Mouse (Mus musculus) E14TG2a.4 (cell line): ENCODE results near the gene Rasgef1b.

ENCODE experiments used
- H3K27me3 ChIP-seq: 2 replicates; pipeline ENCODE4 v1.6.1; 2014; ENCODE audit warnings: low read length, control low read depth; ENCODE audit not compliant: insufficient read depth
- H3K36me3 ChIP-seq: 2 replicates; pipeline ENCODE4 v1.6.1; 2014; ENCODE audit warnings: low read length, control low read depth; ENCODE audit not compliant: insufficient read depth
- H3K4me1 ChIP-seq: replicated peaks from 2 replicates; pipeline ENCODE4 v1.6.1; 2014; ENCODE audit warnings: low read depth, low read length, control low read depth
- H3K4me3 ChIP-seq: replicated peaks from 2 replicates; pipeline ENCODE4 v1.5.1; 2014; ENCODE audit warnings: mild to moderate bottlenecking, low read length
- H3K9me3 ChIP-seq: 2 replicates; pipeline ENCODE4 v1.6.1; 2014; ENCODE audit warnings: low read length, control low read depth
- CTCF ChIP-seq: conservative IDR thresholded peaks from 2 replicates; pipeline ENCODE4 v1.5.1; 2014; ENCODE audit warnings: low read length
- NANOG ChIP-seq: IDR thresholded peaks from 2 replicates; pipeline ENCODE4 v1.6.1; 2014; ENCODE audit warnings: borderline replicate concordance, low read length, mixed read lengths
- POU5F1 ChIP-seq: IDR thresholded peaks from 2 replicates; pipeline ENCODE4 v1.6.1; 2014; ENCODE audit warnings: low read length, borderline replicate concordance

The Rasgef1b gene

DNA sequence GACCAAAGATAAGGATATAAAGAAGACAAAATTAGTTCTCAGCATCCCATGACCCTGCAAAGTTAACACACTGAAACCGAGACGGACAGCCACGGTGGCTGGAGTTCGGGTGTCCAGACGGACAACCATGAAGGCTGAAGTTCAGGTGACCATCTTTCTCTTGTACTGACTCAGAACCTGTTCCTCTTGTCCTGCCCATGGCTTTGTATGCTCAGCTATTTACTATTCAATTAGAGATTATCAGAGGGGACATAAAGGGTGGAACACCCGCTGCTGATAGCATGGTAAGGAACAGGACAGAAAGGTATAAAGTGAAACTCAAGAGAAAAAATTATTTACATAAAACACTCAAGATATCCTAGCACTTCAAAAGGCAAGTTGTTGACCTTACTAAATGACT is 390.0 kb downstream of the Rasgef1b start:
- peaks cover 5% of the 10 kb centered on the region for H3K4me1 ChIP-seq
- H3K36me3 ChIP-seq: no peaks in the 10 kb centered on the region
- no peaks in the 10 kb centered on the region for H3K27me3 ChIP-seq
- TF ChIP-seq CTCF (no peak), NANOG (no peak), POU5F1 (no peak)
- no peaks in the 10 kb centered on the region for H3K9me3 ChIP-seq
- no peak overlapping the region for H3K4me3 ChIP-seq

DNA sequence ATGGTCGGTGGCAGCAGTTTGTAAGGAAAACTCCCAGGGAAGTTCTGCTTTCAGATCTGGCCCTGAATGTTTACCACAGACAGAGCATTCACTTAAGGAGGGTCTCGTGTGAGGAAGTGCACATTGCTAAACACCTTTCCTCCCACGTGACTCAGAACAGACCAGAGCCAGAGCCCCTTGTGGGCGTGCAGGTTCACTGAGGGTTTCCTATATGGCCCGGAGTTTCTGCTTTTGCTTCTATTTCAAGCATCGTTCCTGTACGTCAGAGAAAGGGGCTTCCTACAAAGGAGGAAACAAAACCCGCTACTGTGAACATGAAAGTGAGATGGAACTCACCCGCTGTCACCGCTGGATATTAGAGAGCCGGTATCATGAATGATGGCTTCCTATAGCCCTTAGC is 392.4 kb downstream of the Rasgef1b start:
- no peak overlapping the region for H3K4me3 ChIP-seq
- H3K36me3 ChIP-seq: no peaks in the 10 kb centered on the region
- no peaks in the 10 kb centered on the region for H3K9me3 ChIP-seq
- H3K27me3 ChIP-seq: no peaks in the 10 kb centered on the region
- TF ChIP-seq NANOG (no peak), POU5F1 (no peak), CTCF (no peak)
- peaks cover 5% of the 10 kb centered on the region for H3K4me1 ChIP-seq

DNA sequence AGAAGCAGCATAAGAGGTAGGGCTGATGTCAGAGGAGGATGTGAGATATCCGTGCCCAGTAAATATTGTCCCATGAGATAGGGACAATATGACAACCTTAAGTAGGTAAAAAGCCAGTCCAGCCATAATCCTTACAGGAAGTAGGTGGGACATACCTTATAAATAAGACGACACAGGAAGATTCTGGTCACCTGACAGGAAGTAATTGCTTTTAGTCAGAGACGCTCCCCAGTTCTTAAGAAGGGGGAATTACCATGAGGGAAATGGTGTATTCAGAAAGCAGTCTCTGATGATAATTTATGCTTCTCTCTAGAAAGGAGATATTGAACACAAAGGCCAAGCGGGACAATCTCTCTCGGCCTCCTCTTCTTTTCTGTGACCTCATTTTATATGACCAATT is 394.8 kb downstream of the Rasgef1b start:
- H3K27me3 ChIP-seq: no peaks in the 10 kb centered on the region
- no peak for TF ChIP-seq POU5F1
- no peak for TF ChIP-seq NANOG
- no peak for TF ChIP-seq CTCF
- H3K4me1 ChIP-seq: no peaks in the 10 kb centered on the region
- no peaks in the 10 kb centered on the region for H3K36me3 ChIP-seq
- no peaks in the 10 kb centered on the region for H3K9me3 ChIP-seq
- no peak overlapping the region for H3K4me3 ChIP-seq

DNA sequence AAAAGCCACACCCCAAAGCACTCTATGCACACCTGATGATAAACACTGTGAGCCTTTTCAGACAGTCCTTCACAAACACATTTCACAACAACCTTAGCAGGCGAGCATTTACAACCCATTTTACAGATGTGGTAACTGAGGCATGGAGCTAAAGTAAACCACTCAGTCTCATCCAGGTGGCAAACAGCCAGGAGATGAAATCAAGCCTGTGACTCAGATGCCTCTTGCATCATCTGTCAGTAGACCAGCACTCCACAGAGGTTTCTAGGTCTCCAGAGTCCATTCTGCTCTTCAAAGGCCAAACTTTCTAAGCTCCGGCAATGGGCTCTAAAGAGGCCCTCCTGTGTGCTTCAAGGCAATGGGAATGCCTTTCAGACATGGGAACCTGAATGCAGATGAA is 396.8 kb downstream of the Rasgef1b start:
- Histone ChIP-seq H3K4me1 (no peaks in the 10 kb centered on the region), H3K4me3 (no peak overlapping the region), H3K9me3 (no peaks in the 10 kb centered on the region), H3K36me3 (no peaks in the 10 kb centered on the region), H3K27me3 (no peaks in the 10 kb centered on the region)
- no peak for TF ChIP-seq POU5F1
- no peak for TF ChIP-seq CTCF
- no peak for TF ChIP-seq NANOG

DNA sequence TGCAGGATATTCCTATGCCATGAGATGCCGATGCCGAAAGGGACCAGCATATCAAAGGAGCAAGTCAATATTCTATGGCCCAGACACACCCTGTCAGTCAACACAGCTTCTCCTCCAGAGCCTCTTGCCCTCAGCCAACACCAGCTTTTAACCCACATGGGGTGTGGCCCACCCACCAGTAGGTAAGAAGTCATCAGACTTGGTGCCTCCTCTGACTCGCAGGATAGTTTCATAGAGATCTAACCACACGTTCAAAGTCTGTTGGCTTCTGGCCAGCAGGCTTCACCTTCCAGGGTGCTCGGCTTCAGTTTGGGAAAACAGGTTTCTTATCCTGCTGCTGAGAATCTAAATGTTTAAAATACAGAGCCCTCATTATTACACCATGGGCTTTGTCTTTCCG is 399.8 kb downstream of the Rasgef1b start:
- no peak for TF ChIP-seq POU5F1
- no peak for TF ChIP-seq CTCF
- no peak for TF ChIP-seq NANOG
- Histone ChIP-seq H3K9me3 (no peaks in the 10 kb centered on the region), H3K4me1 (no peaks in the 10 kb centered on the region), H3K27me3 (no peaks in the 10 kb centered on the region), H3K4me3 (no peak overlapping the region), H3K36me3 (no peaks in the 10 kb centered on the region)

DNA sequence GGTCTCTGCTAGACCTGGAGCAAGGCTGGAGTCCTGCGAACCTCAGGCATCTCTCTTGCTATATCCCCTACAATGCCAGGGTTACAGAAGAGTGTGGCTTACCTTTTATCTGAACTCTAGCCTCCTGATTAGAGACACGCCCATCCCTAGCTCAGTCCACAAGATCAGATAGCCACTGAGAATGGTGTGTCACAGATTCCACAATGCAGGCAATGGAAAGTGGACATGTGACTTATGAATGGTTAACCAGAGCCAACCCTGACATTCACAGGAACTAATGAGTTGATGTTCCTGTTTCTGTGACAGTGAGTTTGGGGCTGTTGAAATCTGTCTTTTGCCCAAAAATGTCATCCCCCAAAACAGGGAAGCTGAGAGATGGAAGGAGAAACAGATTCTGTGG is 401.8 kb downstream of the Rasgef1b start:
- no peaks in the 10 kb centered on the region for H3K9me3 ChIP-seq
- no peaks in the 10 kb centered on the region for H3K36me3 ChIP-seq
- no peak overlapping the region for H3K4me3 ChIP-seq
- no peak for TF ChIP-seq NANOG
- no peak for TF ChIP-seq POU5F1
- no peak for TF ChIP-seq CTCF
- H3K4me1 ChIP-seq: no peaks in the 10 kb centered on the region
- H3K27me3 ChIP-seq: no peaks in the 10 kb centered on the region

DNA sequence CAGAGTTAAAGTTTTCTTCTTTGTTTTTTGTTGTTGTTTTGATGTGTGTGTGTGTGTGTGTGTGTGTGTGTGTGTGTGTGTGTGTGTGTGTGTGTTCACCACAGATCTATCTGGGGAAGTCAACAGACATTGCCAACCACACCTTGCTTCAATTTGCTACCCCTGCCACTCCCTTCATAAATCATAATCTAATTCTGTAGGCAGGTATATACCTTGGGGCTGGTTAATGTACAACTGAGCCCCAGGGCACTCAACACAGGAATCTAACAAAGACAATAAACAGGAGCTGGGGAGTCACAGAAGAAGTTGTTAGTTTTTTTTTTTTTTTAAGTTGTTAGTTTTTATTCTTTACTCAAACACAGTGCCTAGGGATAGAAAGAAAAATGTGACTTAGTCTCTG is 403.6 kb downstream of the Rasgef1b start:
- TF ChIP-seq CTCF (no peak), POU5F1 (no peak), NANOG (no peak)
- Histone ChIP-seq H3K27me3 (no peaks in the 10 kb centered on the region), H3K4me3 (no peak overlapping the region), H3K4me1 (no peaks in the 10 kb centered on the region), H3K9me3 (no peaks in the 10 kb centered on the region), H3K36me3 (no peaks in the 10 kb centered on the region)

DNA sequence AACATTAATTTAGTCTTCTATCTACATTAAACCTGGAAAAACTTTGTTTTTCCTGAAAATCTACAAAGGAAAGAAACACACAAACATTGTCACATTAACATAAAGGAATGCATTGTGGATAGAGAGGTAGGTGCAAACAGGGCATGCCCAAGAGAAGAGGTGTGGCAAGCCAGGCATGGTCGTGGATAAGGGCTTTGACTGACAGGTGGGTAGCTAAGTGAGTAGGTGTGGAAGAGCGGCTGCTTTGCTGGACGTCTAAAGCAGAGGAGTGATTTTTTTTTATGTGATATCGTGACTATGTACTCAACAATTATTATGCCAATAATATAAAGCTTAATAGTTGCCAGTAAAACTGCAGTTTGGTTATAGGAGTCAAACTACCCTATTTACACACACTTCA is 408.1 kb downstream of the Rasgef1b start:
- H3K4me3 ChIP-seq: no peak overlapping the region
- H3K9me3 ChIP-seq: no peaks in the 10 kb centered on the region
- no peaks in the 10 kb centered on the region for H3K36me3 ChIP-seq
- H3K27me3 ChIP-seq: no peaks in the 10 kb centered on the region
- H3K4me1 ChIP-seq: no peaks in the 10 kb centered on the region
- TF ChIP-seq POU5F1 (no peak), NANOG (no peak), CTCF (no peak)

DNA sequence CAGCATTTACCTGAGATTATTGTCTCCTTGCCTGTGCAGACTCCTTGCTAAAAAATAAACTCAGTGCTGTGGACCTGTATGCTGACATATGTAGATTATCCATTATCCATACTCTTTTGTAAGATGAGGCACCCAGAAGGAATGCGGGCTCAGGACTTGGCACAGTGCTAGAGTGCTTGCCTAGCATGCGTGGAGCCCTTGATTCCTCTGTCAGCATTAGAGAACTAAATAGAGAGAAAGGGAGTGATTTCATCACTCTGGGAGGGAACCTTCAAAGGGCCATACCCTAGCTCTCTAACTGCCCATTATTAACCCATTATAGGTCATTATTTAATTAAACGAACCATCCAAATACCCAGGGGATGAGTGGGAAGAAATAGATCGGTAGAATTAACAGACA is 430.9 kb downstream of the Rasgef1b start:
- Histone ChIP-seq H3K27me3 (no peaks in the 10 kb centered on the region), H3K4me3 (no peak overlapping the region), H3K9me3 (no peaks in the 10 kb centered on the region), H3K4me1 (no peaks in the 10 kb centered on the region), H3K36me3 (no peaks in the 10 kb centered on the region)
- TF ChIP-seq POU5F1 (no peak), CTCF (no peak), NANOG (no peak)
